ENCODE assay signal across 12 mouse cellular contexts in genomic region chr3:31212205-31213038, GRCm38 (mm10).
A peak's percentile ranks its signal among the peaks of the same experiment; 100 is the strongest.
DNase-seq lines count a peak whose midpoint lies in the region; ATAC-seq and TF ChIP-seq lines count a peak whose summit lies in the region.
"Had no signal": no experiment of that assay in that cellular context is flagged by ENCODE, and none has a peak within 500 bp of the region (broad histone marks: within the 10 kb centered on the region; RNA-seq: fewer than 3 reads in every experiment).

No protein-coding gene starts in this region.

- H3K4me3 ChIP-seq in kidney, embryonic 14.5 days (ENCODE audit: low read length): no peak overlapping the region
- H3K4me3 ChIP-seq in cortical plate, adult 2 months (ENCODE audit: insufficient read depth, low read length): no peak overlapping the region
- H3K4me3 ChIP-seq in embryonic facial prominence, embryonic 12.5 days: no peak overlapping the region

- H3K27me3 ChIP-seq in kidney, embryonic 14.5 days (ENCODE audit: control insufficient read depth, insufficient read depth, low read length): no peaks in the 10 kb centered on the region
- no peaks in the 10 kb centered on the region for H3K27me3 ChIP-seq in embryonic facial prominence, embryonic 12.5 days
- H3K27me3 ChIP-seq: CH12.LX had no signal

- TF ChIP-seq CTCF in cortical plate, adult 2 months (IDR thresholded peaks at IDR 0.05; ENCODE audit: extremely low read depth, insufficient read depth, low read length): no peak

- H3K4me1 ChIP-seq in kidney, embryonic 14.5 days (ENCODE audit: control insufficient read depth, insufficient read depth, low read length): peaks cover 32% of the 10 kb centered on the region
- peaks cover 7% of the 10 kb centered on the region for H3K4me1 ChIP-seq in cortical plate, adult 2 months (ENCODE audit: control insufficient read depth, insufficient read depth, low read length)
- peaks cover 38% of the 10 kb centered on the region for H3K4me1 ChIP-seq in embryonic facial prominence, embryonic 12.5 days

- 0 out of 2 replicates have a peak overlapping the region, but pooled peaks have one; percentile 19 for H3K27ac ChIP-seq in kidney, embryonic 14.5 days (ENCODE audit: low read depth, low read length)
- H3K27ac ChIP-seq in cortical plate, adult 2 months (ENCODE audit: insufficient read depth, low read length): peak overlapping the region; percentile 92; the same call in 1 of the 2 replicates
- H3K27ac ChIP-seq in embryonic facial prominence, embryonic 12.5 days: peak overlapping the region; percentile 94

- H3K9me3 ChIP-seq in kidney, embryonic 14.5 days (ENCODE audit: control insufficient read depth, low read length): no peaks in the 10 kb centered on the region
- no peaks in the 10 kb centered on the region for H3K9me3 ChIP-seq in embryonic facial prominence, embryonic 12.5 days

- H3K4me2 ChIP-seq in kidney, embryonic 14.5 days (replicated peaks; ENCODE audit: low read depth, low read length): no peak overlapping the region
- peak overlapping the region; percentile 15; the same call in 1 of the 2 replicates for H3K4me2 ChIP-seq in embryonic facial prominence, embryonic 12.5 days (replicated peaks)

- TF ChIP-seq POLR2A in cortical plate, adult 2 months (IDR thresholded peaks at IDR 0.05; ENCODE audit: extremely low read depth, insufficient read depth, low read length): no peak

- ATAC-seq in kidney, embryonic 14.5 days (ENCODE audit: low FRiP score, low TSS enrichment): peak; percentile 68
- peak; percentile 92 for ATAC-seq in embryonic facial prominence, embryonic 12.5 days (ENCODE audit: insufficient number of reproducible peaks, insufficient read depth, low FRiP score, low TSS enrichment)

- H3K9ac ChIP-seq in kidney, embryonic 14.5 days (ENCODE audit: low read depth, low read length): no peak overlapping the region
- no peak overlapping the region for H3K9ac ChIP-seq in embryonic facial prominence, embryonic 12.5 days

- WGBS in kidney, embryonic 14.5 days: 39% methylated on average over 9 of the region's 9 CpGs
- WGBS in embryonic facial prominence, embryonic 12.5 days: 24% methylated on average over 9 of the region's 9 CpGs

- no peaks in the 10 kb centered on the region for H3K36me3 ChIP-seq in kidney, embryonic 14.5 days (ENCODE audit: control insufficient read depth, insufficient read depth, low read length)
- no peaks in the 10 kb centered on the region for H3K36me3 ChIP-seq in embryonic facial prominence, embryonic 12.5 days

- DNase-seq in kidney, adult 9 months: no peak
- peak; percentile 73 for DNase-seq in mesoderm, embryonic 11.5 days (ENCODE audit: low read depth, low spot score)
- no peak for DNase-seq in frontal cortex, postnatal 10 days (ENCODE audit: low spot score in 2 of 2)
- no peak for DNase-seq in layer of hippocampus, postnatal 14 days (ENCODE audit: low spot score in 2 of 2)
- no peak for DNase-seq in cerebellum, adult 8-10 months
- DNase-seq: cerebellum, postnatal 36 days; kidney, postnatal 25 days; thymus, adult 2 months had no signal

Comparison
In these comparisons a context has a peak if more than half of its experiments do, and no peak if none do; other contexts are left out.
1. H3K27ac ChIP-seq: peak in every context shown above with its lines; median percentile 94 in embryonic facial prominence, embryonic 12.5 days; 92 in cortical plate, adult 2 months; 19 in kidney, embryonic 14.5 days.